Mouse (Mus musculus) urinary bladder, postnatal 36 days (tissue): ENCODE data around the gene Fer1l4.
A peak's percentile ranks its signal among the peaks of the same experiment; 100 is the strongest.

Source experiments
- DNase-seq, 2 experiments: peaks; one replicate each; pipeline ENCODE4 v3.0.0; 2022; ENCODE audit warnings: low spot score in 2 of 2, mixed read lengths in 1 of 2

Fer1l4 gene

GRCm38 (mm10) chr2:156052816-156053215 is at the start of gene Fer1l4:
TSS of gene Fer1l4 (minus strand) at chr2:156052947.
- DNase-seq, result peak; percentile 72 to 84

- DNase-seq, result no peak
Measured at GRCm38 (mm10) chr2:156091926-156092325, 39.2 kb upstream of the Fer1l4 start.

- no peak for DNase-seq
Measured at GRCm38 (mm10) chr2:156089799-156090198, 37.1 kb upstream of the Fer1l4 start.

- no peak for DNase-seq
Measured at GRCm38 (mm10) chr2:156087391-156088110, 34.8 kb upstream of the Fer1l4 start.

- no peak for DNase-seq
Measured at GRCm38 (mm10) chr2:156084541-156084940, 31.8 kb upstream of the Fer1l4 start.

GRCm38 (mm10) chr2:156080391-156080790 is 27.6 kb upstream of the Fer1l4 start:
- DNase-seq, result no peak

GRCm38 (mm10) chr2:156079674-156080073 is 26.9 kb upstream of the Fer1l4 start:
- DNase-seq, result no peak

GRCm38 (mm10) chr2:156079183-156079560 is 26.4 kb upstream of the Fer1l4 start:
- DNase-seq, result no peak

- no peak for DNase-seq
Measured at GRCm38 (mm10) chr2:156078421-156079182, 25.9 kb upstream of the Fer1l4 start.

GRCm38 (mm10) chr2:156077461-156077860 is 24.7 kb upstream of the Fer1l4 start:
- DNase-seq, result no peak

GRCm38 (mm10) chr2:156073725-156074124 is 21.0 kb upstream of the Fer1l4 start:
- DNase-seq, result no peak

GRCm38 (mm10) chr2:156071236-156071635 is 18.5 kb upstream of the Fer1l4 start:
- no peak for DNase-seq

- no peak for DNase-seq
Measured at GRCm38 (mm10) chr2:156067916-156068315, 15.2 kb upstream of the Fer1l4 start.

GRCm38 (mm10) chr2:156066126-156066525 is 13.4 kb upstream of the Fer1l4 start:
- DNase-seq, result no peak

GRCm38 (mm10) chr2:156065099-156066041 is 12.6 kb upstream of the Fer1l4 start, which contains the start of gene Spag4:
TSS of gene Spag4 (plus strand) at chr2:156065175.
- DNase-seq, result peak; percentile 60 to 74

- no peak for DNase-seq
Measured at GRCm38 (mm10) chr2:156047929-156048328, 4.8 kb downstream of the Fer1l4 start.

- DNase-seq, result no peak
Measured at GRCm38 (mm10) chr2:156042903-156043302, 9.8 kb downstream of the Fer1l4 start.

GRCm38 (mm10) chr2:156039390-156039789 is 13.4 kb downstream of the Fer1l4 start:
- DNase-seq, result no peak

GRCm38 (mm10) chr2:156025482-156025881 is 27.3 kb downstream of the Fer1l4 start:
- DNase-seq, result no peak

- DNase-seq, result no peak
Measured at GRCm38 (mm10) chr2:156021765-156022164, 31.0 kb downstream of the Fer1l4 start.

GRCm38 (mm10) chr2:156021219-156021618 is 31.5 kb downstream of the Fer1l4 start:
- no peak for DNase-seq

- no peak for DNase-seq
Measured at GRCm38 (mm10) chr2:156018106-156018505, 34.6 kb downstream of the Fer1l4 start.
